Comparison of ENCODE assay signal across 17 mouse cellular contexts in the genomic region with DNA sequence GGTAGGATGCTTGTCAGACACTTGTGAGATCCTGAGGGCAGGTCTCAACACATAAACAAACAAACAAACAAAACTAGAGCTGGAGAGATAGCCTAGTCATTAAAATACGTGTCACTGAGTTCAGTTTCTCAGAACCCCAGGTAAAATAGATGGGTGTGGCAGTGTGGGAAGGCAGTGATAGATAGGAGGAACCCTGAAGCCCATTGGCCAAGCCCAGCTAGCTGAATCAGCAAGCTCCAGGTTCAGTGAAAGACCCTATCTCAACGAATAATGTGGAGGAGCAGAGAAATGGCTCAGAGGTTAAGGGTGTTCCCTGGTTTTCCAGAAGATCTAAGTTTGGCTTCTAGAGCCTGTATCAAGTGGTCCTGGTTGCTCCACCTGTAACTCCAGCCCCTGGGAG. TPM values are rescaled to one million over a fixed set of nuclear protein-coding genes. Genes with fewer than 3 reads are reported as not detected.
DNase-seq lines count a peak whose midpoint lies in the region; ATAC-seq lines count a peak whose summit lies in the region.
"Had no signal": no experiment of that assay in that cellular context is flagged by ENCODE, and none has a peak within 500 bp of the region (broad histone marks: within the 10 kb centered on the region; RNA-seq: fewer than 3 reads in every experiment).

No protein-coding gene starts in this region.

- H3K4me1 ChIP-seq in heart, embryonic 12.5 days (replicated peaks), result peaks cover 5% of the 10 kb centered on the region; the same call in 1 of the 2 replicates
- H3K4me1 ChIP-seq in liver, embryonic 12.5 days, result peaks cover 64% of the 10 kb centered on the region

- 53% methylated on average over 2 of the region's 2 CpGs for WGBS in heart, embryonic 12.5 days
- 16% methylated on average over 2 of the region's 2 CpGs for WGBS in liver, embryonic 12.5 days (ENCODE audit: insufficient replicate concordance)

- DNase-seq in heart, postnatal 25 days (ENCODE audit: low spot score), result no peak
- DNase-seq in c-Kit-positive CD71-positive TER-119-negative erythroid progenitor cells, embryonic 14.5 days (ENCODE audit: low read depth), result peak; percentile 87
- DNase-seq in spleen, postnatal 36 days (ENCODE audit: low spot score in 2 of 2), result peak; percentile 33 to 65
- no peak for DNase-seq in right cerebral cortex, postnatal 10 days (ENCODE audit: low spot score in 2 of 2)
- no peak for DNase-seq in thymus, postnatal 10 days (ENCODE audit: low spot score in 2 of 2)
- no peak for DNase-seq in urinary bladder, postnatal 14 days (ENCODE audit: low spot score)
- DNase-seq: cerebellum, adult 2 months; forebrain, postnatal 0 days; gastrocnemius, adult 2 months; kidney, postnatal 25 days; lung, embryonic 14.5 days; midbrain, embryonic 14.5 days; right cerebral cortex, postnatal 14 days; thymus, postnatal 36 days had no signal

- no peaks in the 10 kb centered on the region for H3K27me3 ChIP-seq in heart, embryonic 12.5 days (replicated peaks)
- no peaks in the 10 kb centered on the region for H3K27me3 ChIP-seq in liver, embryonic 12.5 days (replicated peaks)

- H3K4me3 ChIP-seq in heart, embryonic 12.5 days, result no peak overlapping the region
- no peak overlapping the region for H3K4me3 ChIP-seq in liver, embryonic 12.5 days
- H3K4me3 ChIP-seq: gastrocnemius, adult 2 months; limb, embryonic 10.5 days had no signal

- no peak overlapping the region for H3K4me2 ChIP-seq in heart, embryonic 12.5 days
- H3K4me2 ChIP-seq in liver, embryonic 12.5 days, result peak overlapping the region; percentile 56
- H3K4me2 ChIP-seq: lung, embryonic 14.5 days had no signal

- H3K36me3 ChIP-seq in heart, embryonic 12.5 days, result no peaks in the 10 kb centered on the region
- 0 out of 2 replicates have a peak, but pooled peaks cover 4% of the 10 kb centered on the region for H3K36me3 ChIP-seq in liver, embryonic 12.5 days
- H3K36me3 ChIP-seq: limb, embryonic 10.5 days had no signal

- ATAC-seq in heart, embryonic 12.5 days (ENCODE audit: insufficient number of reproducible peaks, low FRiP score), result peak; percentile 84
- peak; percentile 91 for ATAC-seq in liver, embryonic 12.5 days
- ATAC-seq: forebrain, postnatal 0 days had no signal

- H3K9me3 ChIP-seq in heart, embryonic 12.5 days (replicated peaks), result no peaks in the 10 kb centered on the region
- H3K9me3 ChIP-seq in liver, embryonic 12.5 days (replicated peaks), result no peaks in the 10 kb centered on the region; the same call in 1 of the 2 replicates
- H3K9me3 ChIP-seq: limb, embryonic 10.5 days had no signal

- no peak overlapping the region for H3K9ac ChIP-seq in heart, embryonic 12.5 days
- peak overlapping the region; percentile 66 for H3K9ac ChIP-seq in liver, embryonic 12.5 days
- H3K9ac ChIP-seq: forebrain, postnatal 0 days; lung, embryonic 14.5 days had no signal

- no peak overlapping the region for H3K27ac ChIP-seq in heart, embryonic 12.5 days (ENCODE audit: poor library complexity, severe bottlenecking)
- H3K27ac ChIP-seq in liver, embryonic 12.5 days, result peak overlapping the region; percentile 98
- H3K27ac ChIP-seq: gastrocnemius, adult 2 months; limb, embryonic 10.5 days had no signal

- intact Hi-C loops in heart, postnatal 25 days (cut with DNase I), result no loop called here

RNA-seq across cellular contexts. Expression of a gene that starts 9.6 kb away (rescaled TPM):
- 106 and 107 TPM in 2 replicates for polyA plus RNA-seq in heart, embryonic 12.5 days (2016; fragmentation: Nextera tagmentation; extraction: Ambion mirVana)
- 10 to 100 TPM; 37.0 to 44.5 TPM for total RNA-seq in heart, postnatal 25 days (2021)
- polyA plus RNA-seq in liver, embryonic 12.5 days (2016; fragmentation: Nextera tagmentation; extraction: Ambion mirVana), result 101 and 107 TPM in 2 replicates

RNA-seq across cellular contexts. Expression of a gene that starts 12.2 kb away (rescaled TPM):
- polyA plus RNA-seq in heart, embryonic 12.5 days (2016; fragmentation: Nextera tagmentation; extraction: Ambion mirVana), result 14.7 and 16.1 TPM in 2 replicates
- 10 to 100 TPM; 32.2 to 38.6 TPM for total RNA-seq in heart, postnatal 25 days (2021)
- polyA plus RNA-seq in liver, embryonic 12.5 days (2016; fragmentation: Nextera tagmentation; extraction: Ambion mirVana), result 28.9 and 29.6 TPM in 2 replicates

RNA-seq across cellular contexts. Expression of a gene that starts 13.1 kb away (rescaled TPM):
- 0.36 and 0.54 TPM in 2 replicates for polyA plus RNA-seq in heart, embryonic 12.5 days (2016; fragmentation: Nextera tagmentation; extraction: Ambion mirVana)
- total RNA-seq in heart, postnatal 25 days (2021), result under 1 TPM; 0.36 to 0.42 TPM
- polyA plus RNA-seq in liver, embryonic 12.5 days (2016; fragmentation: Nextera tagmentation; extraction: Ambion mirVana), result 1.5 and 1.6 TPM in 2 replicates

Comparison
In these comparisons a context has a peak if more than half of its experiments do, and no peak if none do; other contexts are left out.
1. DNase-seq: peak in c-Kit-positive CD71-positive TER-119-negative erythroid progenitor cells, embryonic 14.5 days (single experiment) and spleen, postnatal 36 days (2 of 2); none in heart, postnatal 25 days (single experiment), right cerebral cortex, postnatal 10 days (0 of 2), thymus, postnatal 10 days (0 of 2) and urinary bladder, postnatal 14 days (single experiment).